Mouse (Mus musculus): ENCODE data around the gene Spock1. TPM values are rescaled to one million over a fixed set of nuclear protein-coding genes. Genes with fewer than 3 reads are reported as not detected.

Spock1 gene
- polyA plus RNA-seq, 1 experiment from 2014 or later = 1.6 TPM

GRCm38 (mm10) chr13:57810816-57811215 lies 97.3 kb downstream of the Spock1 start:
- Histone ChIP-seq H3K9ac (ENCODE audit: low read length) (no peak overlapping the region), H3K4me1 (replicated peaks; ENCODE audit: control insufficient read depth, insufficient read depth) (no peaks in the 10 kb centered on the region), H3K27ac (replicated peaks) (no peak overlapping the region), H3K27me3 (ENCODE audit: control insufficient read depth, insufficient read depth, low read length) (no peaks in the 10 kb centered on the region), H3K4me2 (replicated peaks; ENCODE audit: low read depth) (no peak overlapping the region), H3K36me3 (ENCODE audit: control insufficient read depth, insufficient read depth, low read length) (no peaks in the 10 kb centered on the region), H3K4me3 (ENCODE audit: low read depth, low read length) (no peak overlapping the region), H3K9me3 (ENCODE audit: control insufficient read depth, low read length) (no peaks in the 10 kb centered on the region)
- TF ChIP-seq EP300 (optimal IDR thresholded peaks at IDR 0.05) = no peak
- no peak for TF ChIP-seq CTCF (IDR thresholded peaks at IDR 0.05; ENCODE audit: low read depth)
- ATAC-seq (ENCODE audit: low FRiP score, low TSS enrichment) (no peak), DNase-seq (ENCODE audit: low spot score) (no peak)
- 27% methylated on average over 2 of the region's 2 CpGs for whole genome bisulfite sequencing

GRCm38 (mm10) chr13:57810083-57810482 lies 98.0 kb downstream of the Spock1 start:
- Histone ChIP-seq H3K27ac (replicated peaks) (no peak overlapping the region), H3K9ac (ENCODE audit: low read length) (no peak overlapping the region), H3K4me2 (replicated peaks; ENCODE audit: low read depth) (no peak overlapping the region), H3K27me3 (ENCODE audit: control insufficient read depth, insufficient read depth, low read length) (no peaks in the 10 kb centered on the region), H3K9me3 (ENCODE audit: control insufficient read depth, low read length) (no peaks in the 10 kb centered on the region), H3K4me3 (ENCODE audit: low read depth, low read length) (no peak overlapping the region), H3K4me1 (replicated peaks; ENCODE audit: control insufficient read depth, insufficient read depth) (no peaks in the 10 kb centered on the region), H3K36me3 (ENCODE audit: control insufficient read depth, insufficient read depth, low read length) (no peaks in the 10 kb centered on the region)
- no peak for TF ChIP-seq CTCF (IDR thresholded peaks at IDR 0.05; ENCODE audit: low read depth)
- TF ChIP-seq EP300 (optimal IDR thresholded peaks at IDR 0.05) = no peak
- 31% methylated on average over 5 of the region's 5 CpGs for WGBS
- DNase-seq (ENCODE audit: low spot score) = no peak
- no peak for ATAC-seq (ENCODE audit: low FRiP score, low TSS enrichment)

- WGBS = 49% methylated on average over 11 of the region's 11 CpGs
- Histone ChIP-seq H3K36me3 (ENCODE audit: control insufficient read depth, insufficient read depth, low read length) (no peaks in the 10 kb centered on the region), H3K27ac (replicated peaks) (no peak overlapping the region), H3K9me3 (ENCODE audit: control insufficient read depth, low read length) (no peaks in the 10 kb centered on the region), H3K9ac (ENCODE audit: low read length) (no peak overlapping the region), H3K27me3 (ENCODE audit: control insufficient read depth, insufficient read depth, low read length) (no peaks in the 10 kb centered on the region), H3K4me2 (replicated peaks; ENCODE audit: low read depth) (no peak overlapping the region), H3K4me1 (replicated peaks; ENCODE audit: control insufficient read depth, insufficient read depth) (no peaks in the 10 kb centered on the region), H3K4me3 (ENCODE audit: low read depth, low read length) (no peak overlapping the region)
- DNase-seq (ENCODE audit: low spot score) (no peak), ATAC-seq (ENCODE audit: low FRiP score, low TSS enrichment) (no peak)
- TF ChIP-seq EP300 (optimal IDR thresholded peaks at IDR 0.05) = no peak
- TF ChIP-seq CTCF (IDR thresholded peaks at IDR 0.05; ENCODE audit: low read depth) = no peak
Measured at GRCm38 (mm10) chr13:57809603-57810002, 98.5 kb downstream of the Spock1 start.

GRCm38 (mm10) chr13:57806816-57807215 lies 101.3 kb downstream of the Spock1 start:
- WGBS = 69% methylated on average over 3 of the region's 3 CpGs
- no peak for ATAC-seq (ENCODE audit: low FRiP score, low TSS enrichment)
- H3K9me3 ChIP-seq (ENCODE audit: control insufficient read depth, low read length) = no peaks in the 10 kb centered on the region

GRCm38 (mm10) chr13:57806301-57806700 lies 101.8 kb downstream of the Spock1 start:
- 83% methylated on average over 6 of the region's 6 CpGs for WGBS
- Histone ChIP-seq H3K27me3 (ENCODE audit: control insufficient read depth, insufficient read depth, low read length) (no peaks in the 10 kb centered on the region), H3K9me3 (ENCODE audit: control insufficient read depth, low read length) (no peaks in the 10 kb centered on the region), H3K4me3 (ENCODE audit: low read depth, low read length) (no peak overlapping the region), H3K4me2 (replicated peaks; ENCODE audit: low read depth) (no peak overlapping the region), H3K27ac (replicated peaks) (no peak overlapping the region), H3K4me1 (replicated peaks; ENCODE audit: control insufficient read depth, insufficient read depth) (no peaks in the 10 kb centered on the region), H3K9ac (ENCODE audit: low read length) (no peak overlapping the region), H3K36me3 (ENCODE audit: control insufficient read depth, insufficient read depth, low read length) (no peaks in the 10 kb centered on the region)
- no peak for DNase-seq (ENCODE audit: low spot score)
- ATAC-seq (ENCODE audit: low FRiP score, low TSS enrichment) = no peak
- TF ChIP-seq CTCF (IDR thresholded peaks at IDR 0.05; ENCODE audit: low read depth) = no peak
- TF ChIP-seq EP300 (optimal IDR thresholded peaks at IDR 0.05) = no peak

More at GRCm38 (mm10) chr13:57806816-57807215, 101.3 kb downstream of the Spock1 start:
- Histone ChIP-seq H3K27me3 (ENCODE audit: control insufficient read depth, insufficient read depth, low read length) (no peaks in the 10 kb centered on the region), H3K9ac (ENCODE audit: low read length) (no peak overlapping the region), H3K4me1 (replicated peaks; ENCODE audit: control insufficient read depth, insufficient read depth) (no peaks in the 10 kb centered on the region), H3K4me3 (ENCODE audit: low read depth, low read length) (no peak overlapping the region), H3K4me2 (replicated peaks; ENCODE audit: low read depth) (no peak overlapping the region), H3K36me3 (ENCODE audit: control insufficient read depth, insufficient read depth, low read length) (no peaks in the 10 kb centered on the region), H3K27ac (replicated peaks) (no peak overlapping the region)
- TF ChIP-seq CTCF (IDR thresholded peaks at IDR 0.05; ENCODE audit: low read depth) = no peak
- no peak for TF ChIP-seq EP300 (optimal IDR thresholded peaks at IDR 0.05)
- DNase-seq (ENCODE audit: low spot score) = no peak

GRCm38 (mm10) chr13:57798633-57799032 lies 109.5 kb downstream of the Spock1 start:
- no peaks in the 10 kb centered on the region for H3K9me3 ChIP-seq (ENCODE audit: control insufficient read depth, low read length)
- ATAC-seq (ENCODE audit: low FRiP score, low TSS enrichment) (no peak), DNase-seq (ENCODE audit: low spot score) (no peak)
- H3K4me1 ChIP-seq (replicated peaks; ENCODE audit: control insufficient read depth, insufficient read depth) = no peaks in the 10 kb centered on the region
- 84% methylated on average over 2 of the region's 2 CpGs for WGBS
- H3K9ac ChIP-seq (ENCODE audit: low read length) = no peak overlapping the region
- TF ChIP-seq EP300 (optimal IDR thresholded peaks at IDR 0.05) (no peak), CTCF (IDR thresholded peaks at IDR 0.05; ENCODE audit: low read depth) (no peak)
- H3K27ac ChIP-seq (replicated peaks) = no peak overlapping the region
- no peaks in the 10 kb centered on the region for H3K36me3 ChIP-seq (ENCODE audit: control insufficient read depth, insufficient read depth, low read length)
- H3K4me2 ChIP-seq (replicated peaks; ENCODE audit: low read depth) = no peak overlapping the region
- no peaks in the 10 kb centered on the region for H3K27me3 ChIP-seq (ENCODE audit: control insufficient read depth, insufficient read depth, low read length)
- no peak overlapping the region for H3K4me3 ChIP-seq (ENCODE audit: low read depth, low read length)

Measured in stomach, postnatal 0 days (tissue).